Mouse (Mus musculus): ENCODE measurements at regions not wholly inside any gene's neighbourhood (a gene's known extent, or its start where the extent isn't known, plus 50 kb on each side); places are given as distances from the start of the nearest gene placed in this dataset.
A peak's percentile ranks its signal among the peaks of the same experiment; 100 is the strongest.
"Not testable (repeated sequence)": the region's sequence is repeated elsewhere in the genome, so short reads cannot be mapped to it uniquely, and the experiment has no call there.

GRCm38 (mm10) chr6:62573611-62574010 is 682.1 kb upstream of the Grid2 start:
- DNase-seq (ENCODE audit: low spot score in 2 of 2) = peak in 1 of 2 experiments; percentile 28

GRCm38 (mm10) chr6:62576200-62576599 is 679.5 kb upstream of the Grid2 start:
- peak in 1 of 2 experiments; percentile 39 for DNase-seq (ENCODE audit: low spot score in 2 of 2)

GRCm38 (mm10) chr6:62620543-62620942 is 635.1 kb upstream of the Grid2 start:
- no peak for DNase-seq (ENCODE audit: low spot score in 2 of 2)

GRCm38 (mm10) chr6:62668123-62668522 is 587.6 kb upstream of the Grid2 start:
- DNase-seq (ENCODE audit: low spot score in 2 of 2) = not testable (repeated sequence)

- no peak for DNase-seq (ENCODE audit: low spot score in 2 of 2)
Observed at GRCm38 (mm10) chr6:62718389-62718788, 537.3 kb upstream of the Grid2 start.

GRCm38 (mm10) chr6:62719541-62720155 is 536.0 kb upstream of the Grid2 start:
- no peak for DNase-seq (ENCODE audit: low spot score in 2 of 2)
